Mouse (Mus musculus): ENCODE measurements at regions not wholly inside any gene's neighbourhood (a gene's known extent, or its start where the extent isn't known, plus 50 kb on each side); places are given as distances from the start of the nearest gene placed in this dataset.
A peak's percentile ranks its signal among the peaks of the same experiment; 100 is the strongest.

- Histone ChIP-seq H3K4me1 (ENCODE audit: control insufficient read depth, insufficient read depth, low read length) (no peaks in the 10 kb centered on the region), H3K4me3 (ENCODE audit: insufficient read depth, low read length) (no peak overlapping the region), H3K27ac (ENCODE audit: insufficient read depth, low read depth, low read length) (no peak overlapping the region)
- TF ChIP-seq POLR2A (IDR thresholded peaks at IDR 0.05; ENCODE audit: borderline replicate concordance, low read depth, low read length): no peak
- no peak for TF ChIP-seq CTCF (IDR thresholded peaks at IDR 0.05; ENCODE audit: low read depth, low read length)
Measured at GRCm38 (mm10) chr6:143367804-143368203, 200.8 kb downstream of the Etnk1 start.

- Histone ChIP-seq H3K27ac (ENCODE audit: insufficient read depth, low read depth, low read length) (no peak overlapping the region), H3K4me3 (ENCODE audit: insufficient read depth, low read length) (no peak overlapping the region), H3K4me1 (ENCODE audit: control insufficient read depth, insufficient read depth, low read length) (no peaks in the 10 kb centered on the region)
- no peak for TF ChIP-seq POLR2A (IDR thresholded peaks at IDR 0.05; ENCODE audit: borderline replicate concordance, low read depth, low read length)
- no peak for TF ChIP-seq CTCF (IDR thresholded peaks at IDR 0.05; ENCODE audit: low read depth, low read length)
Measured at GRCm38 (mm10) chr6:143368646-143369045, 201.6 kb downstream of the Etnk1 start.

- no peaks in the 10 kb centered on the region for H3K4me1 ChIP-seq (ENCODE audit: control insufficient read depth, insufficient read depth, low read length)
- H3K27ac ChIP-seq (ENCODE audit: insufficient read depth, low read depth, low read length): no peak overlapping the region
- no peak overlapping the region for H3K4me3 ChIP-seq (ENCODE audit: insufficient read depth, low read length)
- TF ChIP-seq CTCF (IDR thresholded peaks at IDR 0.05; ENCODE audit: low read depth, low read length) (no peak), POLR2A (IDR thresholded peaks at IDR 0.05; ENCODE audit: borderline replicate concordance, low read depth, low read length) (no peak)
Measured at GRCm38 (mm10) chr6:143372487-143372886, 205.5 kb downstream of the Etnk1 start.

GRCm38 (mm10) chr6:143373686-143374273 lies 206.8 kb downstream of the Etnk1 start:
- TF ChIP-seq CTCF (IDR thresholded peaks at IDR 0.05; ENCODE audit: low read depth, low read length) (peak; percentile 70), POLR2A (IDR thresholded peaks at IDR 0.05; ENCODE audit: borderline replicate concordance, low read depth, low read length) (no peak)
- H3K4me3 ChIP-seq (ENCODE audit: insufficient read depth, low read length): no peak overlapping the region
- H3K27ac ChIP-seq (ENCODE audit: insufficient read depth, low read depth, low read length): no peak overlapping the region
- H3K4me1 ChIP-seq (ENCODE audit: control insufficient read depth, insufficient read depth, low read length): no peaks in the 10 kb centered on the region

GRCm38 (mm10) chr6:143375951-143376713 lies 209.1 kb downstream of the Etnk1 start:
- H3K4me3 ChIP-seq (ENCODE audit: insufficient read depth, low read length): no peak overlapping the region
- no peak for TF ChIP-seq POLR2A (IDR thresholded peaks at IDR 0.05; ENCODE audit: borderline replicate concordance, low read depth, low read length)
- H3K4me1 ChIP-seq (ENCODE audit: control insufficient read depth, insufficient read depth, low read length): no peaks in the 10 kb centered on the region
- no peak overlapping the region for H3K27ac ChIP-seq (ENCODE audit: insufficient read depth, low read depth, low read length)

- H3K4me3 ChIP-seq (ENCODE audit: insufficient read depth, low read length): no peak overlapping the region
- no peaks in the 10 kb centered on the region for H3K4me1 ChIP-seq (ENCODE audit: control insufficient read depth, insufficient read depth, low read length)
- no peak for TF ChIP-seq CTCF (IDR thresholded peaks at IDR 0.05; ENCODE audit: low read depth, low read length)
- no peak for TF ChIP-seq POLR2A (IDR thresholded peaks at IDR 0.05; ENCODE audit: borderline replicate concordance, low read depth, low read length)
- no peak overlapping the region for H3K27ac ChIP-seq (ENCODE audit: insufficient read depth, low read depth, low read length)
Measured at GRCm38 (mm10) chr6:143377121-143377520, 210.1 kb downstream of the Etnk1 start.

- TF ChIP-seq CTCF (IDR thresholded peaks at IDR 0.05; ENCODE audit: low read depth, low read length): no peak
- no peak for TF ChIP-seq POLR2A (IDR thresholded peaks at IDR 0.05; ENCODE audit: borderline replicate concordance, low read depth, low read length)
Measured at GRCm38 (mm10) chr6:143378126-143378525, 211.1 kb downstream of the Etnk1 start.

GRCm38 (mm10) chr6:143380490-143380889 lies 213.5 kb downstream of the Etnk1 start:
- Histone ChIP-seq H3K27ac (ENCODE audit: insufficient read depth, low read depth, low read length) (no peak overlapping the region), H3K4me1 (ENCODE audit: control insufficient read depth, insufficient read depth, low read length) (no peaks in the 10 kb centered on the region), H3K4me3 (ENCODE audit: insufficient read depth, low read length) (no peak overlapping the region)
- no peak for TF ChIP-seq POLR2A (IDR thresholded peaks at IDR 0.05; ENCODE audit: borderline replicate concordance, low read depth, low read length)
- no peak for TF ChIP-seq CTCF (IDR thresholded peaks at IDR 0.05; ENCODE audit: low read depth, low read length)

More at GRCm38 (mm10) chr6:143378126-143378525, 211.1 kb downstream of the Etnk1 start:
- Histone ChIP-seq H3K27ac (ENCODE audit: insufficient read depth, low read depth, low read length) (no peak overlapping the region), H3K4me1 (ENCODE audit: control insufficient read depth, insufficient read depth, low read length) (no peaks in the 10 kb centered on the region), H3K4me3 (ENCODE audit: insufficient read depth, low read length) (no peak overlapping the region)

GRCm38 (mm10) chr6:143386597-143387450 lies 219.8 kb downstream of the Etnk1 start:
- H3K27ac ChIP-seq (ENCODE audit: insufficient read depth, low read depth, low read length): no peak overlapping the region
- no peak for TF ChIP-seq POLR2A (IDR thresholded peaks at IDR 0.05; ENCODE audit: borderline replicate concordance, low read depth, low read length)
- TF ChIP-seq CTCF (IDR thresholded peaks at IDR 0.05; ENCODE audit: low read depth, low read length): no peak
- H3K4me3 ChIP-seq (ENCODE audit: insufficient read depth, low read length): no peak overlapping the region
- no peaks in the 10 kb centered on the region for H3K4me1 ChIP-seq (ENCODE audit: control insufficient read depth, insufficient read depth, low read length)
